Mouse (Mus musculus) heart, adult 2 months (tissue): ENCODE results near the gene Nphs1.

ENCODE experiments used
- CTCF ChIP-seq: fragments of 200-600 bp; IDR thresholded peaks from 2 replicates; pipeline ENCODE4 v1.8.1; 2022; ENCODE audit warnings: antibody characterized with exemption, mild to moderate bottlenecking, moderate library complexity
- EP300 ChIP-seq: fragments of 200-500 bp; IDR thresholded peaks from 2 replicates; pipeline ENCODE4 v1.6.1; 2011; ENCODE audit warnings: low read depth, low read length, control low read depth; ENCODE audit not compliant: insufficient read depth
- POLR2A ChIP-seq: fragments of 200-500 bp; IDR thresholded peaks from 2 replicates; pipeline ENCODE4 v1.6.1; 2011; ENCODE audit warnings: mild to moderate bottlenecking, low read depth, low read length, control low read depth; ENCODE audit not compliant: insufficient read depth

DNA sequence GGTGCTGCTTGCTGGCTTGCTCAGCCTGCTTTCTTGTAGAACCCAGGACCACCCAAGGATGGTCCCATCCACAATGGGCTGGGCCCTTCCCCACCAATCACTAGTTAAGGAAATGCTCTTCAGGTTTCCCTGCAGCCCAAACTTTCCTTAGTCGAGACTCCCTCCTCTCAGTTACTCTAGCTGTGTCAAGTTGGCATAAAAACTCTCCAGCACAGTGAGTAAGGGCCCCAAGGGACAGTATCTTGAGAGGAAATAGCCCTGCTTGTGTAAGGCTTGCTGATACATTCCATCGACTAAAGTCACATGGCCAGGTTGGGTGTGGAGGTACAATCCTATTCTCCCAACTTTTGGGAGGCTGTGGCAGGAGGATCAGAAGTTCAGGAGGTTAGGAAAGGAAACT, 27.9 kb upstream of the Nphs1 start:
- TF ChIP-seq CTCF (no peak), POLR2A (no peak), EP300 (no peak)
